Mouse (Mus musculus): ENCODE data around the gene Kif1b. TPM values are rescaled to one million over a fixed set of nuclear protein-coding genes. Genes with fewer than 3 reads are reported as not detected.
"Not testable (repeated sequence)": the region's sequence is repeated elsewhere in the genome, so short reads cannot be mapped to it uniquely, and the experiment has no call there.

The Kif1b gene
- polyA plus RNA-seq, 1 experiment, result 254 TPM

- WGBS, result 72% methylated on average over 5 of the region's 5 CpGs
- TF ChIP-seq POLR2A (IDR thresholded peaks at IDR 0.05; ENCODE audit: borderline replicate concordance, insufficient read depth, low read length) (no peak), CTCF (IDR thresholded peaks at IDR 0.05; ENCODE audit: borderline replicate concordance, insufficient read depth, low read depth, low read length) (no peak)
- Histone ChIP-seq H3K4me1 (ENCODE audit: control insufficient read depth, insufficient read depth, low read length) (no peaks in the 10 kb centered on the region; the same call in 1 of the 2 replicates), H3K27ac (ENCODE audit: insufficient read depth, low read length) (no peak overlapping the region), H3K4me3 (replicated peaks; ENCODE audit: insufficient read depth, low read depth, low read length) (no peak overlapping the region), H3K27me3 (ENCODE audit: control insufficient read depth, insufficient read depth, low read length) (no peaks in the 10 kb centered on the region)
- no peak for DNase-seq
These were observed 135.9 kb downstream of the Kif1b start for GRCm38 (mm10) chr4:149171581-149171981.

GRCm38 (mm10) chr4:149170394-149170931, 137.0 kb downstream of the Kif1b start:
- WGBS, result 68% methylated on average over 7 of the region's 7 CpGs
- TF ChIP-seq POLR2A (IDR thresholded peaks at IDR 0.05; ENCODE audit: borderline replicate concordance, insufficient read depth, low read length) (no peak), CTCF (IDR thresholded peaks at IDR 0.05; ENCODE audit: borderline replicate concordance, insufficient read depth, low read depth, low read length) (no peak)
- Histone ChIP-seq H3K4me3 (replicated peaks; ENCODE audit: insufficient read depth, low read depth, low read length) (no peak overlapping the region), H3K27ac (ENCODE audit: insufficient read depth, low read length) (no peak overlapping the region), H3K27me3 (ENCODE audit: control insufficient read depth, insufficient read depth, low read length) (no peaks in the 10 kb centered on the region), H3K4me1 (ENCODE audit: control insufficient read depth, insufficient read depth, low read length) (no peaks in the 10 kb centered on the region; the same call in 1 of the 2 replicates)
- no peak for DNase-seq

- DNase-seq; H3K4me3 ChIP-seq (replicated peaks; ENCODE audit: insufficient read depth, low read depth, low read length); H3K27me3 ChIP-seq (ENCODE audit: control insufficient read depth, insufficient read depth, low read length); H3K27ac ChIP-seq (ENCODE audit: insufficient read depth, low read length); H3K4me1 ChIP-seq (ENCODE audit: control insufficient read depth, insufficient read depth, low read length): not testable (repeated sequence)
- WGBS, result 65% methylated on average over 8 of the region's 8 CpGs
These were observed 137.6 kb downstream of the Kif1b start for GRCm38 (mm10) chr4:149169926-149170325.

GRCm38 (mm10) chr4:149168016-149168415, 139.5 kb downstream of the Kif1b start:
- no peak for DNase-seq
- TF ChIP-seq POLR2A (IDR thresholded peaks at IDR 0.05; ENCODE audit: borderline replicate concordance, insufficient read depth, low read length) (no peak), CTCF (IDR thresholded peaks at IDR 0.05; ENCODE audit: borderline replicate concordance, insufficient read depth, low read depth, low read length) (no peak)
- Histone ChIP-seq H3K27ac (ENCODE audit: insufficient read depth, low read length) (no peak overlapping the region), H3K27me3 (ENCODE audit: control insufficient read depth, insufficient read depth, low read length) (no peaks in the 10 kb centered on the region), H3K4me1 (ENCODE audit: control insufficient read depth, insufficient read depth, low read length) (no peaks in the 10 kb centered on the region; the same call in 1 of the 2 replicates), H3K4me3 (replicated peaks; ENCODE audit: insufficient read depth, low read depth, low read length) (no peak overlapping the region)
- WGBS, result 79% methylated on average over 2 of the region's 2 CpGs

GRCm38 (mm10) chr4:149166957-149167611, 140.4 kb downstream of the Kif1b start:
- TF ChIP-seq POLR2A (IDR thresholded peaks at IDR 0.05; ENCODE audit: borderline replicate concordance, insufficient read depth, low read length) (no peak), CTCF (IDR thresholded peaks at IDR 0.05; ENCODE audit: borderline replicate concordance, insufficient read depth, low read depth, low read length) (no peak)
- H3K4me1 ChIP-seq (ENCODE audit: control insufficient read depth, insufficient read depth, low read length), result no peaks in the 10 kb centered on the region
- H3K27ac ChIP-seq (ENCODE audit: insufficient read depth, low read length), result no peak overlapping the region
- peak overlapping the region; percentile 73 for H3K4me3 ChIP-seq (replicated peaks; ENCODE audit: insufficient read depth, low read depth, low read length)
- no peak for DNase-seq
- 1% methylated on average over 27 of the region's 27 CpGs for WGBS
- no peaks in the 10 kb centered on the region for H3K27me3 ChIP-seq (ENCODE audit: control insufficient read depth, insufficient read depth, low read length)

- peak; percentile 96 for DNase-seq
- under 1% methylated on average over 59 of the region's 59 CpGs for WGBS
- H3K4me1 ChIP-seq (ENCODE audit: control insufficient read depth, insufficient read depth, low read length), result no peaks in the 10 kb centered on the region
- TF ChIP-seq POLR2A (IDR thresholded peaks at IDR 0.05; ENCODE audit: borderline replicate concordance, insufficient read depth, low read length) (peak; percentile 75), CTCF (IDR thresholded peaks at IDR 0.05; ENCODE audit: borderline replicate concordance, insufficient read depth, low read depth, low read length) (no peak)
- no peaks in the 10 kb centered on the region for H3K27me3 ChIP-seq (ENCODE audit: control insufficient read depth, insufficient read depth, low read length)
- peak within 1 kb of the TSS; percentile 73 for H3K4me3 ChIP-seq (replicated peaks; ENCODE audit: insufficient read depth, low read depth, low read length)
- H3K27ac ChIP-seq (ENCODE audit: insufficient read depth, low read length), result peak within 1 kb of the TSS; percentile 0; the same call in 1 of the 2 replicates
These were observed 141.1 kb downstream of the Kif1b start, which contains the start of gene Pgd for GRCm38 (mm10) chr4:149166215-149166946. TSS of gene Pgd (minus strand) at chr4:149166771.

- DNase-seq, result no peak
- no peak overlapping the region for H3K27ac ChIP-seq (ENCODE audit: insufficient read depth, low read length)
- H3K4me3 ChIP-seq (replicated peaks; ENCODE audit: insufficient read depth, low read depth, low read length), result no peak overlapping the region
- H3K27me3 ChIP-seq (ENCODE audit: control insufficient read depth, insufficient read depth, low read length), result no peaks in the 10 kb centered on the region
- WGBS, result 73% methylated on average over 5 of the region's 5 CpGs
- no peaks in the 10 kb centered on the region for H3K4me1 ChIP-seq (ENCODE audit: control insufficient read depth, insufficient read depth, low read length)
- TF ChIP-seq POLR2A (IDR thresholded peaks at IDR 0.05; ENCODE audit: borderline replicate concordance, insufficient read depth, low read length) (no peak), CTCF (IDR thresholded peaks at IDR 0.05; ENCODE audit: borderline replicate concordance, insufficient read depth, low read depth, low read length) (no peak)
These were observed 143.3 kb downstream of the Kif1b start for GRCm38 (mm10) chr4:149164150-149164549.

GRCm38 (mm10) chr4:149163196-149163595, 144.3 kb downstream of the Kif1b start:
- H3K4me1 ChIP-seq (ENCODE audit: control insufficient read depth, insufficient read depth, low read length), result no peaks in the 10 kb centered on the region
- no peaks in the 10 kb centered on the region for H3K27me3 ChIP-seq (ENCODE audit: control insufficient read depth, insufficient read depth, low read length)
- WGBS, result 62% methylated on average over 1 of the region's 1 CpGs
- no peak for DNase-seq
- H3K27ac ChIP-seq (ENCODE audit: insufficient read depth, low read length), result no peak overlapping the region
- H3K4me3 ChIP-seq (replicated peaks; ENCODE audit: insufficient read depth, low read depth, low read length), result no peak overlapping the region
- no peak for TF ChIP-seq POLR2A (IDR thresholded peaks at IDR 0.05; ENCODE audit: borderline replicate concordance, insufficient read depth, low read length)
- no peak for TF ChIP-seq CTCF (IDR thresholded peaks at IDR 0.05; ENCODE audit: borderline replicate concordance, insufficient read depth, low read depth, low read length)

Data from cerebellum, adult 2 months (tissue).